10 mouse cellular contexts compared by ENCODE assay signal in genomic region chr19:21049301-21049700, GRCm38 (mm10).
"Had no signal": no experiment of that assay in that cellular context is flagged by ENCODE, and none has a peak within 500 bp of the region (broad histone marks: within the 10 kb centered on the region; RNA-seq: fewer than 3 reads in every experiment).

No protein-coding gene starts in this region.

- ATAC-seq: lung, postnatal 0 days; midbrain, embryonic 13.5 days; midbrain, embryonic 15.5 days had no signal

- DNase-seq: lung, adult 2 months; lung, postnatal 14 days; lung, postnatal 36 days; right cerebral cortex, postnatal 14 days; thymus, adult 2 months; thymus, postnatal 25 days; thymus, postnatal 4 days had no signal
